Mouse (Mus musculus): Measurements from ENCODE around the gene Amt.

DNA sequence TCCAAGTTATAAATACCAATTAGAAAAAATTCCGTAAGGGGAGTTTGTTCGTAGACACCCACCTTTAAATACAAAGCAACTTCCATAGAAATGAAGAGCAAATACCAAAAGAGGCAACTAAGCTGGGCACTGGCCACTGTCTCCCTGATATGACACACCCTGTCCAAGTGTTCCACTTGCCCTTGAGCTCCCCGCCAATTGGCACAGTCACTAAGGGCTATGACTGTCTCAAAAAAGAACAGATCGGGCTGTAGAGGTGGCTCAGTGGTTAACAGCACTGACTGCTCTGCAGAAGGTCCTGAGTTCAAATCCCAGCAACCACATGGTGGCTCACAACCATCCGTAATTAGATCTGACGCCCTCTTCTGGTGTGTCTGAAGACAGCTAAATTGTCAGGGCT is 44.8 kb upstream of the Amt start:
- no peak for TF ChIP-seq CTCF (conservative IDR thresholded peaks at IDR 0.05; ENCODE audit: insufficient read depth, insufficient read length, low read depth, low read length)
- TF ChIP-seq POLR2A (IDR thresholded peaks at IDR 0.05; ENCODE audit: low read depth, low read length) = no peak
